Mouse (Mus musculus) thymus, postnatal 4 days (tissue): Measurements from ENCODE around the gene Hand1.
"Not testable (repeated sequence)": the region's sequence is repeated elsewhere in the genome, so short reads cannot be mapped to it uniquely, and the experiment has no call there.

Experiments used
- DNase-seq: peaks from one replicate; pipeline ENCODE4 v3.0.0; 2021

Gene Hand1

DNA sequence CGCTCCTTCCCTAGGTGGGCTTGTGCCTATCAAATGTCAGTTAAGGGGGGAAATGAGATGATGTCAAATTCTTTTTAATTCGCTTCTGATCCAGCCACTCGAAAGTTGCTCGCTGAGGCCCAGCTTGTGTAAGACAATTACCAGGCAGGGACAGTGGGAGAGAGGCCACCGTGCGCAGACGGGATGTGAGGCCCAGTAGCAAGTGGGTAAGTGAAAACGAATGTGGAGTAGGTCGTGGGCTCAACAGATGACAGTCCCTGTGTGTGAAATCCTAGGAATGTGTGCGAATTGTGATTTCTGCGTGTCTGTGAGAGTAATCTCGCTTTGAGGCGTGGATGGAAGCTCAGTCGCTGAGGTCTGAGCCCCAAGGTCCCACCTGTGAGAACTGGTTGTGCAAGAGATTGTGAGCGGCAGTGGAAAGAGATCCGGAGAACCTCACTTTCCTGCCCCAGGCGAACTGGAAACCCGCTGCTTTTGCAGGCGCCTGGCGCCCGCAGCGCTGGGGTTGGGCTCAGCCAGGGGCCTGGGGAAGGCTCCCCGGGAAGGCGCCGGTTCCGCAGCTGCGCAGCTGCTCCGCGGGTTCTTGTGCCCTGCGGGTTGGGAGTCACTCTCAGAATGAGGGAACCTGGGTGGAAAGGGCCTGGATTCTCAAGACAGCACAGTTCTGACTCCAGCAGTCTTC, 819 bp upstream of the Hand1 start:
- no peak for DNase-seq

GRCm38 (mm10) chr11:57831861-57832260, 757 bp downstream of the Hand1 start:
- no peak for DNase-seq

- DNase-seq = no peak
Observed at GRCm38 (mm10) chr11:57831281-57831781, 1.3 kb downstream of the Hand1 start.

- DNase-seq = no peak
Observed at GRCm38 (mm10) chr11:57829871-57830775, 2.5 kb downstream of the Hand1 start.

DNA sequence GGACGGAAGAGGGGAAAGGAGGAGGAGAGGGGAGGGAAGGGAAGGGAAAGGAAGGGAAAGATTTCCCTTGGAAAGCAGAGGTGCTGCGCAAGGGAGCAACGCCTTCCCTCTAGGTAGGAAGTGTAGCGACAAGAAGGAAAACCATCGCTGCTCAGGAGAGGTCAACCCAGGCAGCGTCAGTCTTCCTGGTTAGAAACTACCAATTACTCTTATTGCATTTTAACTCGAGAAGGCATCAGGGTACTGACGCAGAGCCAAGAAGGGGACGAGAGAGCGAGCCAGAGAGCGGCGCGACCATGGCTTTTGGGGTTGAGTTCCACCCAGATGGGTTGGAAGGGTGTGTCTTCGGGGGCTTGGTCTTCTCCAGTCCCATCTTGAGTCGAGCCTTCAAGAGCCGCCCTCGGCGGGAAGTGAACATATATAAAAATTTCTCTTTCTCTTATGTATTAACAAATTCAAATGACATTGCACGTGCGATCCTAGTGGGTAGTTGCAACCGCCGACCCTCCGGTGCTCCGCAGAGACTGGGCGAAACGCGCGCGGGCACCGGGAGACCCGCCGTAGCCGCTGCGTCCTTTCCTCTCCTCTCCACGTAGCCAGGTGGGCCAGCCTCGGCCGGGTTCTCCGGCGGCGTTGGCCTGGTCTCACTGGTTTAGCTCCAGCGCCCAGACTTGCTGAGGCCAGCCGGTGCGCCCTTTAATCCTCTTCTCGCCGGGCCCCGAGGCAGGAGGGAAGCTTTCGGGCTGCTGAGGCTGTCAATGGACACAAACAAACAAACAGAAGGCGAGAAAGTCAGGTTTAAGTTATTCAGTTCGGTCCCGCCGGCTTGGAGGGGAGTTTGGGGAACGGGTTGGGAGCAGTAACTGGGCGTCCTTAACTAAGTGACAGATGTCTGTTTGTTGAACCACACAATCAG, 3.4 kb downstream of the Hand1 start:
- peak; percentile 28 for DNase-seq

DNA sequence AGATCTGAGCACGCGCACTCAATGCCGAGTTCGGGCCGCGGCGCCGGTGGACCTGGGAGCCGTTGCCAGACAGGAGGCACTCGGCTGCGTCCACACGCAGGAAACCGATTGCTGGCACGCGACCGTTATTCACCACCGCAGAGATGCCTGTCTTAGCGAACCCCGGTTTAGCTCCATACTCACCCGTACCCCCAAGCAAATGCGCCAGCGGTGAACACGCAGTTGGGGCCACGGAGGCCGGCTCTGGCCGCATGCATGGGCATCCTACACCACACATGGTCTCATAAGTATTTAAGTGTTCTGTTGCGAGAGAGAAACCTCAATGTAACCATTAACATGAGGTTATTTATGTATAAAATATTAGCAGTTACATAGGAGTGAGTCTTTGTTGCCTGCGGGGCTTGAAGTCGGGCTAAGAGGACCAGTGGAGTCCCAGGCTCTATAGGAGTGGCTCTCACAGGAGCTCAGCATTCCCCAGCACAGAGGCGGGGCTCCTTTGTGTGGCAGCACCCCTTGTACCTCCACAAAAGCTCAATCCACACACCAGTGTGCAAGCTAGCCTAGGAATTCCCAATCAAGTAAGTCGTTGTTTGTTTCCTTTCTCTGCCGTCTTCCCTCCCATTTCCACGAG, 4.6 kb downstream of the Hand1 start:
- peak; percentile 52 for DNase-seq

DNA sequence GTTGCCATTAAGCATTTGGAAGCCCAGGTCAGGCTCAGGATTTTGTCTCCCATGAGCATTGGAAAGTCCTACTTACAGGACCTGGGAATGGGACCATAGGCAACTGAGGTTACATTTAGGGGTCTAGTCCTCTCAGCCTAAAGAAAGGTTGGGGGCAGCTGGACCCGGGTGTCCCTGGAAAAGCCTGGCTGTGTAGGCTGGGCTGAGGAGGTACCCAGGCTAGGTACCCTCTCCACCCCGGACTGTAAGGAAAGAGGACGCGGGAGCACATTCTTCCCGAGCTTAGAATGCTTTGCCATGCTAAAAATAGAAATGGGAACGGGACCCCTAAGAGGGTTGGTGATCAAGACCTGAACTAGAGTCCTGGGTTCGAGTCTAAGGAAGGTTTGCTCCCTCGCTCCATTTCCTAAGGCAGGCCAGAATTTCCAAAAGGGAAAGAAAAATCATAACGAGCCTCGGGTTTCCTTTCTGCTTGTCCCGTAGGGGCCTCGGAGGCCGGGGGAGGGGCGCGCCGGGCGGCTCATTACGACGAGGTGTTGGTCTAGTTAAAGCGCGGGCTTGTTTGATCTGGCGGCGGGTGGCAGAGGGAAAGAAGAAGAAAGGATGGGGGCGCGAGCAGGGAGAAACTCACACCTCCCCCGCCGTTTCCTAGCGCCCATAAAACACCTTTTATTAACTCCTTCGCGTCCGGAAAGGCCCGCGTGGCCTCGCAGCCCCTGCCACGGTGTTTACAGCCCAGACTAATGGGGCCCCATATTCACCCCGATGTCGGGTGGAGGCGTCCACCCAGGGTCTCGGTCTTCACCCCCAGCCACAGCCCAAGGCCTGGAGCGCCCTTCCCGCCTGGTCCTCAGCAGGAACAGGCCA, 5.3 kb downstream of the Hand1 start:
- peak; percentile 69 for DNase-seq

- peak; percentile 63 for DNase-seq
Observed at GRCm38 (mm10) chr11:57825234-57825633, 7.4 kb downstream of the Hand1 start.

- DNase-seq = no peak
Observed at GRCm38 (mm10) chr11:57823714-57824113, 8.9 kb downstream of the Hand1 start.

DNA sequence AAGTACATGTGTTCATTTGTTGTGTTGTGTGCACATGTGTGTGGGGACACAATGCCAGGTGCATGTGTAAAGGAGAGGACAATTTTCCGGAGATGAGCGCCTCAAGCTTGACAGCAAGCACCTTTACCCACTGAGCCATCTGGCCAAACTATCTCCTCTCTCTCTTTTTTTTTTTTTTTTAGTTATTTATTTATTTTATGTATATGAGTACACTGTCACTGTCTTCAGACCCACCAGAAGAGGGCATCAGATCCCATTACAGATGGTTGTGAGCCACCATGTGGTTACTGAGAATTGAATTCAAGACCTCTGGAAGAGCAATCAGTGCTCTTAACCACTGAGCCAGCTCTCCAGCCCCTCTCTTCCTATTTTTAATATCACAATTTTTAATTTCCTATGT, 9.5 kb downstream of the Hand1 start:
- DNase-seq = not testable (repeated sequence)

- DNase-seq = peak; percentile 95
Observed at GRCm38 (mm10) chr11:57819999-57820581, 12.5 kb downstream of the Hand1 start.

DNA sequence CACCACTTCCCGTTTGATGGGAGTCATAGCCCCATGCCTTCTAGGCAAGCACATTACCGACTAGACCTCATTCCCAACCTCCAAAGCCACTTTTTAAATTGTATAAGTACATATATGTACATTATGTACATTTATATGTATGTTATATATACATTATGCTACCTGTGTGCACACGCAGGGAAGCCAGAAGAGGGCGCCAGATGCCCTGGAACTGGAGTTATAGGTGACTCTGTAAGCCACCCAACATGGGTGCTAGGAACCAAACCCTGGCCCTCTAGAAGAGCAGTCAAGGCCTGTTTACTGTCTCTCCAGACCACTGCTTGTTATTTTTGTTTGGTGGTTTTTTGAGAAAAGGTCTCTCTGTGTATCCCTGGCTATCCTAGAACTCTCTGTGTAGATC, 14.4 kb downstream of the Hand1 start:
- peak; percentile 69 for DNase-seq

DNA sequence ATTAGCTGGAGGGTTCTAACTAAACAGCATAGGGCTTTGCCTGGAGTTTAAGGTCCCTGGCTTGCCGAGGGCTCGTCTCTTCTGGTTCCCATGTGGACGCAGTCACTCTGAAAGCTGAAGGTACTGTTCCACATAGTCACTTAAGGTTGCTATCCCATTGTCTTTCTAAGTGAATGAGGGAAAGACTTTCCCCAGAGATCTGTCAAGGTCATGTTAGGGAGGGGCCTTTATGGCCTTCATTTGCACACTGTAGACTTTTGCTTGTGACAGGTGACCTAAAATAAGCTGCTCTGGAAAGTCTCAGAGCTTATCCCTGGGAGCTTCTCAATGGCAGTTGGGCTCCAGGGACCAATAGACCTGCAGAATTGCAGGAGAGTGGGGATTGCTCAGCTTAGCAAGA, 19.0 kb downstream of the Hand1 start:
- DNase-seq = no peak

DNA sequence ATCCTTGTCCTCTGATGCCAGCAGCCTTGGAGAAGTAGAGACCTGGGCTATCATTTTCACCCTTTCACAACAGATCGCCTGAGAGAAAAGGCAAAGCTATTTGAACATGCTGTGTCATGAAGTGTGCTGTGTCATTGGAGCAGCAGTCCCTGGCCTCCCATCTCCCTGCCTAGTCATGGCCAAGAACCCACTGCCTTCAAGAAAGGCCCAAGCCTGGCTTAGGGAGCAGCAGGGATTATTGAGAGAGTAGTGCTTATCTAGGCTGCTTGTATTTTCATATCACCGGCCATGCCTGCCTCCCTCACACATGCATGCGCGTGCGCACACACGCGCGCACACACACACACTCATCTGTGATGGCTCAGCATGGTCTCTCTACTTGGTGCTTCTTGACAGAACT, 20.4 kb downstream of the Hand1 start:
- DNase-seq = no peak

GRCm38 (mm10) chr11:57811006-57811405, 21.6 kb downstream of the Hand1 start:
- DNase-seq = no peak

DNA sequence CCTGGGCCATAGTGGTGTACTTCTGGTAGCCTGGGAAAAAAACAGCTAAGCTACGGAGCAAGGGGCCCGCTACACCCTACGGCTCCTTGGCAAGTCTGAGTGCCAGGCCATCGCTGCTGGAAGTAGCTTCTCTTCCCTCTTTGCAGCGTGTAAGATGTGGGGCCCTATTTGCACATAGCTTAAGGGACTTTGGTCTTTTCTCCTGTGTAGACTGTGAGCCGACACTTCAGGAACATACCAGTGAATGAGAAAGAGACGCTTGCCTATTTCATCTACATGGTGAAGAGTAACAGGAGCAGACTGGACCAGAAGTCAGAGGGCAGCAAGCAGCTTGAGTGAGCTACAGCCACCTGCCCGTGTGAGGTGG, 22.9 kb downstream of the Hand1 start:
- DNase-seq = no peak

DNA sequence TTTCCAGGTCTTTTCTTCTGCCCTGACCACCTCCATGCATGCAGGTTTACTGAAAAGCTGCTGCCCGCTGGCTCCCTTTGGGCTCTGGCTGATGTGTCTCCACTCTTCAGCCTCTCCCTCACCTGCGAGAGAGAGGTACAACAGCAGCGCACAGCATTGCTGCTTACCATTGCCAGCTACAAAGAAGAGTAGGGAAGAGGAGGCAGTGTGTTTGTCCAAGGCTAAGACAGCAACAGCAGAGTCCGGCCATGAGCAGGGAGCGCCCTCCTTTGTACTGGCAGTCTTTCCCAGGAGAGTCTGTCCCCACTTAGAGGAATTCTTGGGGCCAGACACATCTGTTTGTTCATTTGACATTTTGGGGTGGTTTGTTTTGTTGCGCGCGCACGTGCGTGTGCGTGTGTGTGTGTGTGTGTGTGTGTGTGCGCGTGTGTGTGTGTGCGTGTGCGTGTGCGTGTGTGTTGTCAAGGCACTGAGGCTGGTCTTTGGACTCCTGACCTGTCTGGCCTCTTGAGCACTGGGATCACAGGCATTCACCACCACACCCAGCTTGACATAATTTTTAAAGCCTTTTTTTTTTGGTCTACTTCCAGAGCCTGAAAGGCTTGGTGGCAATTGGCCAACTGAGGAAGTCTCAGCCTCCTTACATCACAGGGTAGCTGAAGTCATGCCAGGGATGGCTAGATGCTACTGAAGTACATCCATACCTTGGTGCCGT, 23.4 kb downstream of the Hand1 start:
- no peak for DNase-seq

DNA sequence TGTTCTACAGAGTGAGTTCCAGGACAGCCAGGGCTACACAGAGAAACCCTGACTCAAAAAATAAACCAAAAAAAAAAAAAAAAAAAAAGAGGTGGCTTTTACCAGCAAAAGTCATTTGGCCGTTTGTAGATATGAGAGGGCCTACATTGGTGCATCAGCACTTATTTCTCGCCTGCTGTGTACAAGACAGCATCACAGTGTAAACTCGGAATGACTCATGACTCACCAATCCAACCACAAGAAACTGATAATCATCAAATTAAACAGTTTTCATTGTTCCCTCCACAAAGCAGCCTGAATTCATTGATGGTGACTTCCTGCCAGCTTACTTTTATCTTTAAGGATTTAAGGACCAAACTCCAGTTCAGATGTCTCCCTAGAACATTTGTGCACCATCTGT, 27.6 kb downstream of the Hand1 start:
- no peak for DNase-seq

- DNase-seq = peak; percentile 61
Observed at GRCm38 (mm10) chr11:57802511-57802870, 30.1 kb downstream of the Hand1 start.

GRCm38 (mm10) chr11:57801766-57802510, 30.7 kb downstream of the Hand1 start:
- DNase-seq = peak; percentile 71
